Mouse (Mus musculus): ENCODE results near the gene Mon1b. TPM values are rescaled to one million over a fixed set of nuclear protein-coding genes. Genes with fewer than 3 reads are reported as not detected.

The Mon1b gene
- 3.0 TPM for polyA plus RNA-seq (2014; fragmentation: Illumina TruSeq; extraction: RNeasy Lipid Tissue Mini Kit (QIAGEN cat#74804); ENCODE audit: low read depth, low replicate concordance)

GRCm38 (mm10) chr8:113634670-113635591 lies at the start of gene Mon1b:
Gene Mon1b (plus strand): TSS chr8:113635587.

GRCm38 (mm10) chr8:113642926-113643325 lies 7.5 kb downstream of the Mon1b start, which contains the start of gene Syce1l:
Gene Syce1l (plus strand): TSS chr8:113643213.

Other genes starting within 250 kb of the Mon1b start
- 7.1 TPM for gene Syce1l, start 7.6 kb downstream of the Mon1b start, polyA plus RNA-seq (2014; fragmentation: Illumina TruSeq; extraction: RNeasy Lipid Tissue Mini Kit (QIAGEN cat#74804); ENCODE audit: low read depth, low replicate concordance)
- 0.28 TPM for gene Adamts18, start 213.2 kb downstream of the Mon1b start, polyA plus RNA-seq (2014; fragmentation: Illumina TruSeq; extraction: RNeasy Lipid Tissue Mini Kit (QIAGEN cat#74804); ENCODE audit: low read depth, low replicate concordance)